Mouse (Mus musculus): ENCODE measurements around the gene 1810043G02Rik.

- no peak for TF ChIP-seq CTCF (IDR thresholded peaks at IDR 0.05; ENCODE audit: insufficient read depth, low read length)
- TF ChIP-seq POLR2A (IDR thresholded peaks at IDR 0.05; ENCODE audit: borderline replicate concordance, extremely low read depth, low read depth, low read length) = no peak
Measured at GRCm38 (mm10) chr10:78009945-78010293, 31.6 kb downstream of the 1810043G02Rik start, which contains the start of gene Pfkl.
